Mouse (Mus musculus) liver, embryonic 11.5 days (tissue): ENCODE measurements around the gene Zfp972. TPM values are rescaled to one million over a fixed set of nuclear protein-coding genes. Genes with fewer than 3 reads are reported as not detected.
"Not testable (repeated sequence)": the region's sequence is repeated elsewhere in the genome, so short reads cannot be mapped to it uniquely, and the experiment has no call there.

Experiments used
- ATAC-seq: fragments of 200-750 bp; cut with Nextera tagmentation; replicated peaks from 2 replicates; pipeline ENCODE4 v1.8.0; 2017; ENCODE audit warnings: moderate number of reproducible peaks, mild to moderate bottlenecking, moderate TSS enrichment, moderate library complexity; ENCODE audit not compliant: low FRiP score
- DNase-seq: peaks from one replicate; pipeline ENCODE4 v3.0.0-alpha.2; 2017; ENCODE audit warnings: low spot score
- H3K27ac ChIP-seq: fragments of 300-500 bp; sonication (generic); 2 replicates; pipeline ENCODE4 v1.5.1; 2014; ENCODE audit warnings: mild to moderate bottlenecking, low read depth, low read length, control low read depth
- H3K27me3 ChIP-seq: fragments of 300-500 bp; sonication (generic); replicated peaks from 2 replicates; pipeline ENCODE4 v1.6.1; 2014; ENCODE audit warnings: low read length, mixed read lengths; ENCODE audit not compliant: control insufficient read depth, insufficient read depth
- H3K36me3 ChIP-seq: fragments of 300-500 bp; sonication (generic); 2 replicates; pipeline ENCODE4 v1.6.1; 2014; ENCODE audit warnings: mild to moderate bottlenecking, low read length, moderate library complexity, mixed read lengths; ENCODE audit not compliant: control insufficient read depth, insufficient read depth
- H3K4me1 ChIP-seq: fragments of 300-500 bp; sonication (generic); replicated peaks from 2 replicates; pipeline ENCODE4 v1.6.1; 2014; ENCODE audit warnings: low read length, mixed read lengths; ENCODE audit not compliant: control insufficient read depth, insufficient read depth
- H3K4me2 ChIP-seq: fragments of 300-500 bp; sonication (generic); 2 replicates; pipeline ENCODE4 v1.6.1; 2014; ENCODE audit warnings: mild to moderate bottlenecking, control low read depth, moderate library complexity
- H3K4me3 ChIP-seq: fragments of 300-500 bp; sonication (generic); 2 replicates; pipeline ENCODE4 v1.5.1; 2014; ENCODE audit warnings: low read depth, low read length, control low read depth
- H3K9ac ChIP-seq: fragments of 300-500 bp; sonication (generic); 2 replicates; pipeline ENCODE4 v1.6.1; 2014; ENCODE audit warnings: low read depth, low read length, control low read depth
- H3K9me3 ChIP-seq: fragments of 300-500 bp; sonication (generic); 2 replicates; pipeline ENCODE4 v1.6.1; 2016; ENCODE audit warnings: low read length, inconsistent platforms, mixed read lengths; ENCODE audit not compliant: control insufficient read depth
- WGBS: fragments of 180-500 bp; shearing (Covaris S2); extraction: QIAGEN DNeasy Blood & Tissue Kit; methylation state at CpG from one replicate; pipeline ENCODE4 v1.1.7; 2014; 5-methylcytosine and 5-hydroxymethylcytosine counted together
- polyA plus RNA-seq: library from polyadenylated mRNA; unstranded; fragments of >200 nt; fragmentation: Nextera tagmentation; extraction: Ambion mirVana; gene quantifications from 2 replicates; pipeline ENCODE4 v1.2.1, GENCODE M21; 2014

The Zfp972 gene
- polyA plus RNA-seq, result 0.53 and 1.4 TPM in 2 replicates

DNA sequence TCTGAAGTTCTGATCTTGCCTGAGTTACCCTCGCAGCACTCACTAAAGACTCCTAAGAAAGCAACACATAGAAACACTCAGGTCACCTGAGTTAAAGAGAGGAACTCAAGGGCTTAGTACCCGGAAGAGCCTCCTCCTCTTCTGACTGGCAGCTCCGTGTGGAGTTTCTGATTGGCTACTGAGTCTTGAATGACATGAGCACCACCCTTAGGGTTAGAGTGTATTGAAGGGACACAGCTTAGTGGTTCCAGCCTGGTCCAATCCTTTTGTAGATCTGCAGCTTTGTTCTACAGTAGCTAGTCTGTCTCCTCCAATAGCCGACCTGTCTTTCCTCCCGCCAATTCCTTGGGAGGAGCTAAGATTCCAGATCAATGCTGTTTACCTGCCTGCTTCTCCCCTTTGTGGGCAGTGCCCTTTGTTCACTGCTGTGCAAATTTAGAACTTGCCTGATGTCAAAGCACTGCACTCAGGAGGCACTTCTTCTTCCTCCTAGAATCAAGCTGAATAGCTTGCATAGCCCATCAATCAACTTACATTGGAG is at the start of gene Zfp972:
Gene Zfp972, minus strand, starts transcription at position 51 of the 541 bp plus-strand sequence.
- not testable (repeated sequence) for H3K9me3 ChIP-seq

DNA sequence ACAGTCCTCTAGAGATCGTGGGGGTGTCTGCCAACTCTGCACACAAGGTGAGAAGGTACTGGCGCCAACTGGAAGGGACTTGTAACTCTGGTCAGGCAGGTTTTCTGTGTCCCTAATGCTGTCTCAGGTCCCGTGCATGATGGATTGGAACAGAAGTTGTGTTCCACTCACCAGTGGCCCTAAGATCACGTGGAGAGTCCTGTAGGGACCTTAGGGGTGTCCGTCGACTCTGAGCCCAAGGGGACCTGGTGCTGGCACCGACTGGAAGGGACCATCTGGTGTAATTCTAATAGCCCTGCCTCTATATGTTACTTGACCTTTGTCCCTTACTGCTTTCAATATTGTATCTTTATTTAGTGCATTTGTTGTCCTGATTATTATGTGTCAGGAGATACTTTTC is 49.4 kb upstream of the Zfp972 start:
- H3K36me3 ChIP-seq, H3K9ac ChIP-seq, H3K4me3 ChIP-seq, DNase-seq, H3K27ac ChIP-seq, H3K9me3 ChIP-seq, H3K27me3 ChIP-seq, H3K4me1 ChIP-seq, ATAC-seq, H3K4me2 ChIP-seq: not testable (repeated sequence)
- 73% methylated on average over 6 of the region's 7 CpGs for WGBS

More for the DNA sequence above, at the start of gene Zfp972:
- not testable (repeated sequence) for H3K36me3 ChIP-seq, H3K4me1 ChIP-seq, H3K27me3 ChIP-seq, ATAC-seq, H3K4me2 ChIP-seq, H3K9ac ChIP-seq, H3K27ac ChIP-seq, DNase-seq, H3K4me3 ChIP-seq
- 44% methylated on average over 3 of the region's 5 CpGs for WGBS

GRCm38 (mm10) chr2:177957145-177957544 is 31.7 kb upstream of the Zfp972 start, which contains the start of gene Gm14326:
Gene Gm14326, minus strand, starts transcription at chr2:177957297.
- H3K4me1 ChIP-seq, H3K9me3 ChIP-seq, H3K36me3 ChIP-seq, H3K9ac ChIP-seq, DNase-seq, H3K27ac ChIP-seq, H3K27me3 ChIP-seq, ATAC-seq: not testable (repeated sequence)
- WGBS, result 0% methylated on average over 3 of the region's 7 CpGs
- Histone ChIP-seq H3K4me2 (peak within 1 kb of the TSS; percentile 42), H3K4me3 (peak within 1 kb of the TSS; percentile 47)

DNA sequence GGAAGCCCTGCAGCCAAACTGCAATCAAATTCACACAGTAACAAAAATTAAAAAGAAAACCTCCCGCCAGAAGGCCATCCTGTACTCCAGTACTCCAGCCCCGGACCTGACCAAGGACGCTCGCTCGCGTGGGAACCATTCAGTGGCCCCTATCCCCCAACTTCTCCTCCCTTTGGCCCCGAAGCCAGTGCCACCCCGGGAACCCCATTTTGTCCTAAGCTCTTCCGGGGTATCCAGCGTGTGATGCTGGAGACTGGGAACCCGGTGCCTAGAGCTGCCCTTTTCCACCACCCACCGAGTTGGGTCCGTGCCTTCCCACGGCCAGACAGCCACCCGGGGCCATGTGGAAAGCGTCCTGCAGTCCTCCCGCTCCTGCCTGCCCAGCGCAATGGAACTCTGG is 31.3 kb upstream of the Zfp972 start:
- not testable (repeated sequence) for ATAC-seq, H3K4me2 ChIP-seq, H3K27me3 ChIP-seq, H3K4me1 ChIP-seq, DNase-seq, H3K27ac ChIP-seq, H3K9me3 ChIP-seq, H3K9ac ChIP-seq, H3K36me3 ChIP-seq
- peak overlapping the region; percentile 47 for H3K4me3 ChIP-seq
- under 1% methylated on average over 18 of the region's 18 CpGs for WGBS

GRCm38 (mm10) chr2:177903276-177903675 is 22.1 kb downstream of the Zfp972 start:
- DNase-seq, ATAC-seq, H3K4me3 ChIP-seq, H3K9ac ChIP-seq, H3K4me2 ChIP-seq, H3K4me1 ChIP-seq, H3K27me3 ChIP-seq, H3K36me3 ChIP-seq, H3K27ac ChIP-seq, H3K9me3 ChIP-seq: not testable (repeated sequence)
- WGBS, result 73% methylated on average over 4 of the region's 12 CpGs

DNA sequence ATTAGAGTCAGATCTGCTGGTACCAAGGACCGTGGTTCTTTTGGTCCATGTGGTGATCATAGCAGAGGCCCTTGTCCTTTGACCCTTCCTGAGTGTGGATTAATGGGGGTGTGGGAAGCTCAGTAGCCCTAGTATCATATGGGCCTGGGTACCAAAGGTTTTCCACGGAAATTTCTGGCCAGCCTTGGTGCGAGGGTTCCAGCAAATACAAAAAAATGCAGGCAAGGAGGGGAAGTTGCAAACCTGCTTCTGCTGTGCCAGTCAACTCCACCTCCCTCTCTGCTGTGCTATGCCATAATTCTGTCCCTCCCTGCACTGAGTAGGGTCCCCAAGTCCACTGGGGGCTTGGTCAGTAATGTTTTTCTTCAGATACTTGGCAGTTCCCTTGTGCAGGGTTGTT is 27.2 kb downstream of the Zfp972 start:
- not testable (repeated sequence) for H3K4me1 ChIP-seq, H3K9me3 ChIP-seq, H3K4me2 ChIP-seq, H3K36me3 ChIP-seq, DNase-seq, H3K27me3 ChIP-seq, H3K27ac ChIP-seq, H3K4me3 ChIP-seq, H3K9ac ChIP-seq, ATAC-seq
- 76% methylated on average over 2 of the region's 3 CpGs for WGBS

DNA sequence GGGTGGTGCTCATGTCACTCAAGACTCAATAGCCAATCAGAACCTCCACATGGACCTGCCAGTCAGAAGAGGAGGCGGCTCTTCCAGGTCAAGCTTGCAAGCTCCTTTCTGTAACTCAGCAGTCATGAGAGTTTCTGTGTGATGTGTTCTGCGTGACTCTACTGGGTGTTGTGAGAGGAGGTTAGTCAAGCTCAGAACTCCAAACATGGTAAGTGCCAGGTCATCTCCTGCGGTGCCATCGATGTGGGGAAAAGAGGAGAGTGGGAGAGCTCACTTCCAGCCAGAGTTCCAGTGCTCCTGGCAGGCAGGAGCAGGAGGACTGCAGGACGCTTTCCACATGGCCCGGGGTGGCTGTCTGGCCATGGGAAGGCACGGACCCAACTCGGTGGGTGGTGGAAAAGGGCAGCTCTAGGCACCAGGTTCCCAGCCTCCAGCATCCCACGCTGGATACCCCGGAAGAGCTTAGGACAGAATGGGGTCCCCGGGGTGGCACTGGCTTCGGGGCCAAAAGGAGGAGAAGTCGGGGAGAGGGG is 28.3 kb downstream of the Zfp972 start, which contains the start of gene Gm14327:
Gene Gm14327, plus strand, starts transcription at position 51 of the 533 bp plus-strand sequence.
- WGBS, result 40% methylated on average over 8 of the region's 13 CpGs
- H3K27ac ChIP-seq, result not testable (repeated sequence)

GRCm38 (mm10) chr2:177887743-177888142 is 37.7 kb downstream of the Zfp972 start:
- not testable (repeated sequence) for H3K27ac ChIP-seq, H3K4me2 ChIP-seq, H3K9ac ChIP-seq, DNase-seq, H3K27me3 ChIP-seq, H3K4me3 ChIP-seq, H3K4me1 ChIP-seq, H3K9me3 ChIP-seq, ATAC-seq, H3K36me3 ChIP-seq
- WGBS, result 88% methylated on average over 14 of the region's 14 CpGs

More for the DNA sequence above, 28.3 kb downstream of the Zfp972 start, which contains the start of gene Gm14327:
- not testable (repeated sequence) for ATAC-seq, H3K36me3 ChIP-seq, H3K27me3 ChIP-seq, H3K9me3 ChIP-seq, H3K9ac ChIP-seq, DNase-seq, H3K4me2 ChIP-seq, H3K4me1 ChIP-seq
- H3K4me3 ChIP-seq, result peak within 1 kb of the TSS; percentile 24; the same call in 1 of the 2 replicates

GRCm38 (mm10) chr2:177862254-177862653 is 63.2 kb downstream of the Zfp972 start:
- not testable (repeated sequence) for H3K9ac ChIP-seq, DNase-seq, H3K4me2 ChIP-seq, ATAC-seq, H3K9me3 ChIP-seq, H3K4me3 ChIP-seq, H3K36me3 ChIP-seq, H3K4me1 ChIP-seq, H3K27ac ChIP-seq, H3K27me3 ChIP-seq
- 82% methylated on average over 2 of the region's 2 CpGs for WGBS
